Mouse (Mus musculus) heart, postnatal 0 days (tissue): ENCODE data around the gene Tmem192.

Experiments used
- CTCF ChIP-seq: IDR thresholded peaks from 2 replicates; pipeline ENCODE4 v1.5.1; 2016; ENCODE audit warnings: antibody characterized with exemption, control low read depth, low read depth
- EP300 ChIP-seq: IDR thresholded peaks from 2 replicates; pipeline ENCODE4 v1.6.1; 2016; ENCODE audit warnings: antibody characterized with exemption, low read depth

GRCm38 (mm10) chr8:64947698-64948034 lies 681 bp downstream of the Tmem192 start:
- TF ChIP-seq CTCF (no peak), EP300 (no peak)
